Mouse (Mus musculus) pancreas, adult 10 weeks (tissue): ENCODE results near the gene B3gnt2. TPM values are rescaled to one million over a fixed set of nuclear protein-coding genes. Genes with fewer than 3 reads are reported as not detected.

Experiments used
- polyA plus RNA-seq: library from polyadenylated mRNA; stranded (reverse); fragments of 350-450 nt; fragmentation: Illumina TruSeq; extraction: RNeasy Lipid Tissue Mini Kit (QIAGEN cat#74804); gene quantifications from one replicate; pipeline ENCODE4 v1.2.3, GENCODE M21; 2015; ENCODE audit warnings: low read depth, low replicate concordance; ENCODE audit not compliant: insufficient read depth

Gene B3gnt2
- 0.39 TPM for polyA plus RNA-seq

DNA sequence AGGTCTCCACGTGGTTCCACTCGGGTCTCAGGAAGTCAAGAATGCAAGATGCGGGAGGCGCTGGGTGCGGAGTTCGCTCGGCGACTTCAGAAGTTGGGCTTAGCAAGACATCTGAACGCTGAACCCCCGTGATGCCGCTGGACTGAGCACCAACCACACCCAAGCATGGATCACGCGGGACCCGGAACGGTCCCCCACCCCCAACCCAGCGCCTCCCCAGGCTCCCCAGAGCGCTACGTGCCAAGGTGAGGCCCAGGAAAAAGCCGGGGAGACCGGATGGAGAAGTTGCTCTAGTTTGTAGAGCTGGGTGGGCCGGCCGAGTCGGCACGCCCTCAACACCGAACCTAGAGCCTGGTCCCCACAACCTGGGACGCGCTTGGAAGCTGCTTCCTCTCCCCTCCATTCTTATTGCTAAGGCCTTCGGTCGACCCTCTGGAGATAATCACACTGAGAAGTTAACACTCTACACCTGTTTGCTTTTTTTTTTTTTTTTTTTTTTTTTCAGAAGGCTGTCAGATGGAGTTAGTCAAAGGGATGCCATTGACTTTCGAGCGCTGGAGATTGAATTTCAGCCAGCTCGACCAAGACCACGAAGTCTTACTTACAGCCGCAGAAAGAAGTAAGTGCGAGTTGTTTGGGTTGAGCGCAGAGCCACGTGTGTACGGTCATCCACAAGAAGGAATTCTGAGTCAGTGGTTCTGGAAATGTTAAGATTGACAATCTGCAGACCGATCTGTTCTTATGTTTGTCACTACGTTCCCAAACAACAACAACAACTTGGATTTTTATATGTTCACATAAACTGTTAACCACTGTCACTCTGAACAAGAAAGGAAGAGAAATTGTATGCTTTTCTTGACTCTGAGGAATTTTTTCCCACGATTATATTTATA lies at the start of gene B3gnt2:
Gene B3gnt2 (minus strand): TSS at position 627 of the 893 bp plus-strand sequence.

Other genes with a start within 250 kb of the B3gnt2 start
- gene Zrsr1, start 111.0 kb upstream of the B3gnt2 start, polyA plus RNA-seq, result 5.0 TPM
- 6.9 TPM for gene Gm28048, start 121.1 kb upstream of the B3gnt2 start, polyA plus RNA-seq
- gene Commd1, start 121.4 kb upstream of the B3gnt2 start, polyA plus RNA-seq, result 36.5 TPM
- 36.1 TPM for gene Cct4, start 129.6 kb upstream of the B3gnt2 start, polyA plus RNA-seq
- gene Fam161a, start 146.6 kb upstream of the B3gnt2 start, polyA plus RNA-seq, result 3.3 TPM